Mouse (Mus musculus) hindbrain, embryonic 10.5 days (tissue): ENCODE measurements around the gene Scaper. TPM values are rescaled to one million over a fixed set of nuclear protein-coding genes. Genes with fewer than 3 reads are reported as not detected.

ENCODE experiments used
- DNase-seq: peaks from one replicate; pipeline ENCODE4 v3.0.0-alpha.2; 2017; ENCODE audit warnings: low spot score
- H3K27ac ChIP-seq: fragments of 300-500 bp; sonication (generic); 2 replicates; pipeline ENCODE4 v1.5.1; 2016; ENCODE audit warnings: mild to moderate bottlenecking, moderate library complexity
- H3K27me3 ChIP-seq: fragments of 300-500 bp; sonication (generic); 2 replicates; pipeline ENCODE4 v1.6.1; 2016; ENCODE audit warnings: mild to moderate bottlenecking; ENCODE audit not compliant: poor library complexity, insufficient read depth, severe bottlenecking
- H3K36me3 ChIP-seq: fragments of 300-500 bp; sonication (generic); 2 replicates; pipeline ENCODE4 v1.6.1; 2016; ENCODE audit warnings: mild to moderate bottlenecking, moderate library complexity
- H3K4me1 ChIP-seq: fragments of 300-500 bp; sonication (generic); replicated peaks from 2 replicates; pipeline ENCODE4 v1.6.1; 2016; ENCODE audit warnings: mild to moderate bottlenecking
- H3K4me3 ChIP-seq: fragments of 300-500 bp; sonication (generic); 2 replicates; pipeline ENCODE4 v1.5.1; 2016; ENCODE audit warnings: mild to moderate bottlenecking, moderate library complexity
- H3K9me3 ChIP-seq: fragments of 300-500 bp; sonication (generic); 2 replicates; pipeline ENCODE4 v1.6.1; 2016; ENCODE audit warnings: mild to moderate bottlenecking, moderate library complexity
- WGBS: fragments of 180-500 bp; shearing (Covaris S2); methylation state at CpG from one replicate; pipeline ENCODE4 v1.1.7; 2016; 5-methylcytosine and 5-hydroxymethylcytosine counted together
- polyA plus RNA-seq: library from polyadenylated mRNA; unstranded; fragments of >200 nt; fragmentation: Nextera tagmentation; extraction: Ambion mirVana; gene quantifications from 2 replicates; pipeline ENCODE4 v1.2.1, GENCODE M21; 2016

Gene Scaper
- polyA plus RNA-seq, 1 experiment from 2014 or later = 7.9 TPM

GRCm38 (mm10) chr9:55543703-55544401, 394.1 kb downstream of the Scaper start:
- H3K36me3 ChIP-seq = no peaks in the 10 kb centered on the region
- under 1% methylated on average over 46 of the region's 46 CpGs for WGBS
- no peak overlapping the region for H3K27ac ChIP-seq
- H3K4me1 ChIP-seq = peaks cover 69% of the 10 kb centered on the region
- H3K9me3 ChIP-seq = no peaks in the 10 kb centered on the region
- DNase-seq = peak; percentile 80
- peak overlapping the region; percentile 54 for H3K4me3 ChIP-seq
- H3K27me3 ChIP-seq = peaks cover 100% of the 10 kb centered on the region

- WGBS = 2% methylated on average over 8 of the region's 8 CpGs
- peaks cover 100% of the 10 kb centered on the region for H3K27me3 ChIP-seq
- no peaks in the 10 kb centered on the region for H3K36me3 ChIP-seq
- no peak for DNase-seq
- H3K4me1 ChIP-seq = peaks cover 74% of the 10 kb centered on the region
- H3K27ac ChIP-seq = no peak overlapping the region
- H3K4me3 ChIP-seq = peak overlapping the region; percentile 54
- H3K9me3 ChIP-seq = no peaks in the 10 kb centered on the region
Measured at GRCm38 (mm10) chr9:55543336-55543702, 394.6 kb downstream of the Scaper start.

GRCm38 (mm10) chr9:55542366-55543325, 395.3 kb downstream of the Scaper start:
- H3K27me3 ChIP-seq = peaks cover 100% of the 10 kb centered on the region
- H3K27ac ChIP-seq = peak overlapping the region; percentile 68
- H3K4me3 ChIP-seq = peak overlapping the region; percentile 54
- peak; percentile 58 for DNase-seq
- peaks cover 74% of the 10 kb centered on the region for H3K4me1 ChIP-seq
- H3K36me3 ChIP-seq = no peaks in the 10 kb centered on the region
- H3K9me3 ChIP-seq = no peaks in the 10 kb centered on the region
- WGBS = under 1% methylated on average over 59 of the region's 59 CpGs

DNA sequence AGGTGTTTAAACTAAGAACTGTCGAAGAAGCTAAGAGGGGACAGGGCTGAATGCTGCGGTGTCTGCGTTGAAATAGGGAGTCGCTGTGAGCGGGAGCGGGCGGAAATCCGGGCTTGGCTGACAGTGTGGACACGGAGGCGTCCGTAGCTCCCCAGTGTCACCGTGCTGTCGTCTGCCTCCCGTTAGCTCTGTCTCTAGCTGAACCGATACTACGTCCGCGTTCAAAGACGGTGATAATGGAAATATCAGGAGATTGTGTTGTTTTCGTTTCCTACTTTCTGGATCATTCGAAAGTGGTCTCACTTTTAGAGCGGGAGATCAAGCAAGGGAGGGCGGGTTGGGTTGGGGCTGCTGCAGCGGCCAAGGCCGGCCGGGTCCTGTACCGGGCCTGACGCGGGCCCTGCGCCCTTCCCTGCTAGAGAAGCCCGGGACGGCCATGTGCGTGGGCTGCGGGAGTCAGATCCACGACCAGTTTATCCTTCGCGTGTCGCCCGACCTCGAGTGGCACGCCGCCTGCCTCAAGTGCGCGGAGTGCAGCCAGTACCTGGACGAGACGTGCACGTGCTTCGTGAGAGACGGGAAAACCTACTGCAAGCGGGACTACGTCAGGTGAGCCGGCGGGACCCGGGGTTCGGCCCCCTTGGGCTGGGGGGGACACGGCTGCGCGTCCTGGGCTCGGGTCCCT, 396.1 kb downstream of the Scaper start:
- 1% methylated on average over 59 of the region's 59 CpGs for WGBS
- H3K4me1 ChIP-seq = peaks cover 74% of the 10 kb centered on the region
- peaks cover 100% of the 10 kb centered on the region for H3K27me3 ChIP-seq
- peak overlapping the region; percentile 68 for H3K27ac ChIP-seq
- H3K4me3 ChIP-seq = peak overlapping the region; percentile 54
- no peaks in the 10 kb centered on the region for H3K36me3 ChIP-seq
- DNase-seq = peak; percentile 55
- no peaks in the 10 kb centered on the region for H3K9me3 ChIP-seq

DNA sequence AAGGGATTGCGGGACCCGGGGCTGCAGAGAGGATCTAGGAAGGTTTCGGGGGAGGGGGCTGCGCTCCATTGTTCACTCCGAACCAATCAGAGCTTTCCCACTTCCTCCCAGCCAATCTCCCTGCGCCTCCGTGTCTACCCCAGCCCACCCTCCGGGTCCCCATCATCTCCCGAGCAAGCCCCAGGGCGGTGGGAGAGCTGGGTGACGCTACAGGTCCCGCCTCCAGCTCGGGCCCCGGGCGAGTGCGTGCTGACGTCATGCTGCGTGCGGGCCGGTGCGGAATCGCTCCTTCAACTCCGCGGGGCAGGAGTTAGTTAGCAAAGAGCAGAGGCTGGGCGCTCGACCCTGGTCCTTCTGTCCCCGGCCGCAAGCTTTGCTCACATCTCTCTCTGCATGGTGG, 397.0 kb downstream of the Scaper start:
- 0% methylated on average over 28 of the region's 28 CpGs for WGBS

GRCm38 (mm10) chr9:55540391-55540770, 397.5 kb downstream of the Scaper start:
- peaks cover 61% of the 10 kb centered on the region for H3K4me1 ChIP-seq
- WGBS = under 1% methylated on average over 12 of the region's 12 CpGs
- DNase-seq = no peak

More for the DNA sequence above, 397.0 kb downstream of the Scaper start:
- Histone ChIP-seq H3K27ac (peak overlapping the region; percentile 42), H3K27me3 (peaks cover 100% of the 10 kb centered on the region), H3K4me3 (peak overlapping the region; percentile 54), H3K4me1 (peaks cover 65% of the 10 kb centered on the region), H3K9me3 (no peaks in the 10 kb centered on the region), H3K36me3 (no peaks in the 10 kb centered on the region)
- DNase-seq = peak; percentile 94

GRCm38 (mm10) chr9:55539661-55540390, 398.1 kb downstream of the Scaper start:
- WGBS = 2% methylated on average over 31 of the region's 31 CpGs
- H3K9me3 ChIP-seq = no peaks in the 10 kb centered on the region

More at GRCm38 (mm10) chr9:55540391-55540770, 397.5 kb downstream of the Scaper start:
- H3K4me3 ChIP-seq = peak overlapping the region; percentile 54
- no peaks in the 10 kb centered on the region for H3K9me3 ChIP-seq
- H3K27me3 ChIP-seq = peaks cover 98% of the 10 kb centered on the region
- H3K27ac ChIP-seq = peak overlapping the region; percentile 42
- no peaks in the 10 kb centered on the region for H3K36me3 ChIP-seq

GRCm38 (mm10) chr9:55539006-55539405, 398.9 kb downstream of the Scaper start:
- Histone ChIP-seq H3K27me3 (peaks cover 97% of the 10 kb centered on the region), H3K36me3 (no peaks in the 10 kb centered on the region), H3K9me3 (no peaks in the 10 kb centered on the region), H3K27ac (no peak overlapping the region), H3K4me3 (no peak overlapping the region; the same call in 1 of the 2 replicates), H3K4me1 (peaks cover 47% of the 10 kb centered on the region)
- WGBS = 5% methylated on average over 1 of the region's 1 CpGs
- DNase-seq = no peak

More at GRCm38 (mm10) chr9:55539661-55540390, 398.1 kb downstream of the Scaper start:
- Histone ChIP-seq H3K4me1 (peaks cover 56% of the 10 kb centered on the region), H3K27ac (no peak overlapping the region), H3K4me3 (peak overlapping the region; percentile 54), H3K36me3 (no peaks in the 10 kb centered on the region), H3K27me3 (peaks cover 98% of the 10 kb centered on the region)
- DNase-seq = peak; percentile 51

DNA sequence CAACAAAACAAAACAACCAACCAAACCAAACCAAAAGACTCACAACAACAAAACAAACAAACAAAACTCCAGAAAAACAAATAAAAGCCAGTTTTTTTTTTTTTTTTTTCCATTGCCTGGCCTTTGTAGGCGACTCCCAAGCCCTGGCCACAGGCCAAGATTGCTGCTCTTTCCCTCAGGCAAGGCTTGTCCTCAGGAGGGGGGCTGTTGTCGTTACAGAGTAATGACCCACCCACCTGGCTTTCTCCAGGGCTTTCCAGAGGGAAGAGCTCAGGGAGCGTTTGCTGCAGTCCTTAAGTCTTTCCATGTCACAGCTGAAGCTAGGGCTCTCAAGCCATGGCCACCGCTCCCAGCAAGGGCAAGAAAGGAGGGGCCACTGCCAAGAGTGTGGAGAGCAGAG, 399.5 kb downstream of the Scaper start, which contains the start of gene Isl2:
Gene Isl2 (plus strand): TSS at position 296 of the 400 bp plus-strand sequence.
- no peaks in the 10 kb centered on the region for H3K9me3 ChIP-seq
- H3K27ac ChIP-seq = no peak within 1 kb of the TSS
- 8% methylated on average over 4 of the region's 4 CpGs for WGBS
- peak within 1 kb of the TSS; percentile 54 for H3K4me3 ChIP-seq
- peaks cover 91% of the 10 kb centered on the region for H3K27me3 ChIP-seq
- H3K4me1 ChIP-seq = peaks cover 41% of the 10 kb centered on the region
- peak; percentile 15 for DNase-seq
- no peaks in the 10 kb centered on the region for H3K36me3 ChIP-seq

DNA sequence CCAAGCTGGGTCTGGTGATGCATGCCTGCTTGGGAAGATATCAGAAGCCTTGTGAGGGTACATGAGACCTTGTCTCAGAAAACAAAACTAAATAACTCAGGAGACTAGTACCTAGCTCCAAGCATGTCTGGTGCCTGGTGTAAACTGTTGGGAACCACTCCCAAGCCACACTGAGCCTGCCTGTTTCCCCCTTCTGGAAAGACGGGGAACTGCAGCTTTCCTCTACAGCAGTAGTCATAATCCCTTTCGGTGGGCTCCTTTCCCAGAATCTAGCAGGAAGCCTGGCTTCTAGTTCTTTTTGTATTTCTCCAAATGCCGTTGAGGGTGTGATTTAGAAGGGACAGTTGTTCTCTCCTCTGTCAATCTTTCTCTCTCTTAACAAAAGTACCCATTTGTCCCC, 402.0 kb downstream of the Scaper start:
- Histone ChIP-seq H3K4me1 (peaks cover 18% of the 10 kb centered on the region), H3K36me3 (no peaks in the 10 kb centered on the region), H3K4me3 (no peak overlapping the region), H3K27me3 (peaks cover 70% of the 10 kb centered on the region), H3K9me3 (no peaks in the 10 kb centered on the region), H3K27ac (no peak overlapping the region)
- peak; percentile 61 for DNase-seq
- WGBS = 33% methylated on average over 3 of the region's 3 CpGs

GRCm38 (mm10) chr9:55525716-55526115, 412.2 kb downstream of the Scaper start:
- Histone ChIP-seq H3K36me3 (no peaks in the 10 kb centered on the region), H3K27me3 (peaks cover 5% of the 10 kb centered on the region; the same call in 1 of the 2 replicates), H3K4me3 (no peak overlapping the region), H3K27ac (no peak overlapping the region), H3K9me3 (no peaks in the 10 kb centered on the region), H3K4me1 (no peaks in the 10 kb centered on the region)
- 34% methylated on average over 4 of the region's 4 CpGs for WGBS
- DNase-seq = no peak
